Mouse (Mus musculus): ENCODE measurements at regions not wholly inside any gene's neighbourhood (a gene's known extent, or its start where the extent isn't known, plus 50 kb on each side); places are given as distances from the start of the nearest gene placed in this dataset.
A peak's percentile ranks its signal among the peaks of the same experiment; 100 is the strongest.

DNA sequence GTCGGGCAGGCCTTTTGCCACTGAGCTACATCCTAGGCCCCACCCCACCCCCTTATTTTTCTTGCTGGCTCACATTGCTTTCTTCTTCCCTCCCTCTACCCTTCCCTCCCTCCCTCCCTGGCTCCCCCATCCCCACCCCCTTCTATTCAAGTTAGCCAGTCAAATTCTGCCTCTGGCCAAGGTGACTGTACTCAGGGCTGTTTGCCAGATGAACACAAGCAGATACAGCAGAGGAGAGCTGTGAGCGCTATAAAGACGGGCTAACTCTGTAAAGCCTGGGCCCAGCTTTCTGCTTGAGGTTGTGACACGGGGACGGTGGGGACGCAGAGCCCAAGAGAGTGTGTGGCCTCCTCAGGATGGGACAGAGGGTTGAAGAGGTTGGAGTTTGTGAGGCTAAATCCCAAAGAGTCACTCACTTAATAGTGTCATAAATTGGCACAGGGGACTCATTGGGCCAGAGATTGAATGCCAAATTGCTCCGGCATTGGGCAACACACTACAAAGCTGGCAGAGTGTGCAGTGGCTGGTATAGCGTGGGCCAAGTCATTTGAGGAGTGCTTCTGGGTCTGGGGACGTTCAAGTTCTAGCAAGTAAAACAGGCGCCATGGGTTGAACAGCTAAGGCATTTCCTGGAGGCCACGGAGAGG lies 110.8 kb downstream of the 2410131K14Rik start:
- no peak for TF ChIP-seq CTCF (IDR thresholded peaks at IDR 0.05)
- peak; percentile 41 for DNase-seq
- Histone ChIP-seq H3K4me3 (no peak overlapping the region), H3K27ac (no peak overlapping the region)
- intact Hi-C loops (cut with DNase I): no loop called here

GRCm38 (mm10) chr5:118359646-118360373 lies 114.8 kb downstream of the 2410131K14Rik start:
- intact Hi-C loops (cut with DNase I): no loop called here
- DNase-seq: no peak
- H3K4me3 ChIP-seq: no peak overlapping the region
- TF ChIP-seq CTCF (IDR thresholded peaks at IDR 0.05): no peak
- no peak overlapping the region for H3K27ac ChIP-seq

DNA sequence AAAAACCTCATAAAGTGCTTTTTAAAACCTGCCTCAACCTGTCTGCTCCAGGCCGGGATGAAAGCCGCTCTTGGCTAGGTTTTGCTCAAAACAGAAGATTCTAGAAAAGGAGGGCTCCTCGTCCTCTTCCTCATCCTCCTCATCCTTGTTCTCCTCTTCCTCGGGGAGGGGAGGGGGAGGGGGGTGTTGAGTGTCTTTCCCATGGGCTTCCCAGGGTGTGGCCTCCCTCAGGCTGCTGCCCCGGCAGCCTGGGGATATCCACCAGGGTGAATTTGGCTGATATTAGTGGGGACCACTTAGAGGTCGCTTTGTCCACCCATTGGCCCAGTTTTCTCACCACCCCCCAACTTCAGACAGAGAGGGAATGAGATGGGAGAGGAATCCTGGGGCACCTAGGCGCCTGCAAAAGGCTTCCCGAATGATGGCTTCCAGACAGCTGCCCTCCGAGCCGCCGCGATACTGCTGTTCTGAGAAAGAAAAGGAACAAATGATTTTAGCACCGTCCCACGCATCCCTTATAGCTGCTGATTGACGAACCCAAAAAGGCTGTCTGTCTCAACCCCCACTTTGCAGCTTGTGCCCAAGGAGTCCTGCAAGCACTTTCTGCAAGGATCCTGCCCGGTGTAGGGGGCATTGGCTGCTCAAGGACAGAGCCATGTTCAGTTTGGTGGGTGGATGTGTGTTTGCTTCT lies 115.5 kb downstream of the 2410131K14Rik start:
- TF ChIP-seq CTCF (IDR thresholded peaks at IDR 0.05): no peak
- H3K27ac ChIP-seq: no peak overlapping the region
- intact Hi-C loops (cut with DNase I): no loop called here
- DNase-seq: no peak
- H3K4me3 ChIP-seq: no peak overlapping the region

DNA sequence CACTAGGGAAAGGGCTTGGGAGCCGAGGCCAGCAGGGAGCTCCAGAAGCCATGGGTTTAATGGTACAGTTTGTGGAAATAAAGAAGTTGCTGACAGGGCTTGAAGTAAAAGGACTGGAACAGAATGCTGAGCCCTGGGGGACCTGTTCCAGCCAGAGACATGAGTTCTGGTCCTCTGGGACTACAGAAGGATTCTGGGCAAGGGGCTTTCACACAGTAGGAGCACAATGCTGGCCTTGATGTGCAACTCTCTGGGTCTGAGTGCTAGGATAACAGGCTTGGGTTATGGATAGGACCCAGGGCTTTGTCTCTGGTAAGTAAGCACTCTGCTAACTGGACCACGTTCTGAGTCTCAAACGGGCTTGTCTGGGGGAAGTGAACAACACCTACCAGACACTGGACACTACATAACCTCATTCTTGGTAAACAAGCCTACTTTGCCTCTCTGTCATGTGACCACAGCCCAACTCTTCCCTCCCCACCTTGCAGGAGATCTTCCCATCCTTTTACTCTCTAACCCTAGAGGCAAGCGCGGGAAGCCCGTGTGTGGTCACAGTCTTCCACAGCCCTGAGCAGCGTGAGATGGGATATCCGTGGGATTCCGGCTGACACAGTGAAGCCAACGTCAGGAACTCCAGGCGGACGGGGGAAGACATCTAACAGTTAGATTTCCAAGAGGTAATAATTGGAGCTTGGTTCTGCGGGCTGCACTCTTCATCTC lies 116.3 kb downstream of the 2410131K14Rik start:
- no peak overlapping the region for H3K4me3 ChIP-seq
- no peak for DNase-seq
- intact Hi-C loops (cut with DNase I): no loop called here
- TF ChIP-seq CTCF (IDR thresholded peaks at IDR 0.05): no peak
- no peak overlapping the region for H3K27ac ChIP-seq

GRCm38 (mm10) chr5:118361853-118362406 lies 116.9 kb downstream of the 2410131K14Rik start:
- H3K4me3 ChIP-seq: no peak overlapping the region
- no peak for TF ChIP-seq CTCF (IDR thresholded peaks at IDR 0.05)
- intact Hi-C loops (cut with DNase I): no loop called here

GRCm38 (mm10) chr5:118362738-118363137 lies 117.7 kb downstream of the 2410131K14Rik start:
- no peak for DNase-seq
- Histone ChIP-seq H3K4me3 (no peak overlapping the region), H3K27ac (no peak overlapping the region)
- TF ChIP-seq CTCF (IDR thresholded peaks at IDR 0.05): no peak
- intact Hi-C loops (cut with DNase I): no loop called here

More at GRCm38 (mm10) chr5:118361853-118362406, 116.9 kb downstream of the 2410131K14Rik start:
- DNase-seq: no peak
- no peak overlapping the region for H3K27ac ChIP-seq

DNA sequence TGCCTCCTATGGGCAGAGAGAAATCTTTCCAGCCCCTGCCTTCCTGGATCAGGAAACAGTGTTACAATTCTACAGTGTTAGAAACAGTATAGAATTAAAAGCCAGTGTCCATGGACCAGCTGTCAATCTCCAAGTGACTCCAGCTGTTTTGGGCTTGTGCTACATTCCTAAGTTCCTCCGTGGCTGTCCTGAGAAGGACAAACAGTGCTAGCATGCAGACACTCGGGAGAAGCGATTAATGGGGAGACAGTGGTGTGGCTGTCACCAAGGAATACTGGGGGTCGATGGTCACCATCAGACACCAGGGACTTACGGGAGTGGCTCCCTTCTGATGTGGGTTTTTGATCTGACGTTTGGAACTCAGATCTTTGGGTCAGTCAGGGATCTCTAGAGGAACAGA lies 118.1 kb downstream of the 2410131K14Rik start:
- TF ChIP-seq CTCF (IDR thresholded peaks at IDR 0.05): no peak
- Histone ChIP-seq H3K27ac (no peak overlapping the region), H3K4me3 (no peak overlapping the region)
- DNase-seq: no peak
- intact Hi-C loops (cut with DNase I): no loop called here

DNA sequence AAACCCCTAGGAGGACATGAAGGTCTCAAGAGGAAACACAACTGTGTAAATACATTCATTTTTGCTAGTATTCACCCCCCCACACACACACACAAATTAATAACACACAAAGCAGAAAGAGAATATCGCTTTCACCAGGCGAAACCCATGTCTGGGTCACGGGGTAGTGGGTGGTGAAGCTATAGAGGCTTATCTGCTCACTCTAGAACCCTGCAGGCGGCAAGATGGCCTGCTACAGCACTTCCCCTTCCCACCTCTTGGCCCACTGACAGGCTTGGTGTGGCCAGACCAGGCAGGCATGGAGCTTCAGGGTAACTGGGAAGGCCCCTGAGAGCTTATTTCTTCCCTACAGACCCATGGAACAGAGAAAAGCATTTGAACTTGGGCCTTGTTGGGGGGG lies 119.6 kb downstream of the 2410131K14Rik start:
- no peak for TF ChIP-seq CTCF (IDR thresholded peaks at IDR 0.05)
- no peak for DNase-seq
- Histone ChIP-seq H3K27ac (no peak overlapping the region), H3K4me3 (no peak overlapping the region)
- intact Hi-C loops (cut with DNase I): no loop called here

GRCm38 (mm10) chr5:118365196-118365595 lies 120.2 kb downstream of the 2410131K14Rik start:
- Histone ChIP-seq H3K27ac (no peak overlapping the region), H3K4me3 (no peak overlapping the region)
- intact Hi-C loops (cut with DNase I): no loop called here
- TF ChIP-seq CTCF (IDR thresholded peaks at IDR 0.05): no peak
- no peak for DNase-seq

DNA sequence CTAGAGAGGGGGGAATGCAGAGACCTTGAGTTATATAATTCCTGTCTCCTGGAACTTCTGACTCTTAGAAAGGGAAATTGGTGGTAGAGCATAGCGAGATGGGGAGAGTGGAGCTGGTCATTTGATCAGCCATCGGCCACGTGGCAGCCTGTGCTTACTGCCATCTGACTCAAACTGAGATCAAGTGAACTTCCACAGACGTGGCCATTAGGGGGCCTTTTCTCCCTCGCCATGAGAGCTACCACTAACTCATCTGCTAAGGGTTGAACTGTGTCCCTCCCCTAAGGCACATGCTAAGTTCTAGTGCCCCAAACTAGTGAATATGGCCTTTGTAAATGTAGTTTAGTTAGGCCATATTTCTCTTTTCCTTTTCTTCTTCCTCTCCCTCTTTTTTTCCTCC lies 120.6 kb downstream of the 2410131K14Rik start:
- intact Hi-C loops (cut with DNase I): no loop called here
- peak; percentile 23; the same call in 1 of the 2 replicates for TF ChIP-seq CTCF (IDR thresholded peaks at IDR 0.05)
- no peak overlapping the region for H3K27ac ChIP-seq
- H3K4me3 ChIP-seq: no peak overlapping the region
- no peak for DNase-seq

GRCm38 (mm10) chr5:118367047-118367446 lies 122.0 kb downstream of the 2410131K14Rik start:
- DNase-seq: peak; percentile 50
- TF ChIP-seq CTCF (IDR thresholded peaks at IDR 0.05): no peak
- Histone ChIP-seq H3K27ac (peak overlapping the region; percentile 76), H3K4me3 (no peak overlapping the region)
- intact Hi-C loops (cut with DNase I): no loop called here

DNA sequence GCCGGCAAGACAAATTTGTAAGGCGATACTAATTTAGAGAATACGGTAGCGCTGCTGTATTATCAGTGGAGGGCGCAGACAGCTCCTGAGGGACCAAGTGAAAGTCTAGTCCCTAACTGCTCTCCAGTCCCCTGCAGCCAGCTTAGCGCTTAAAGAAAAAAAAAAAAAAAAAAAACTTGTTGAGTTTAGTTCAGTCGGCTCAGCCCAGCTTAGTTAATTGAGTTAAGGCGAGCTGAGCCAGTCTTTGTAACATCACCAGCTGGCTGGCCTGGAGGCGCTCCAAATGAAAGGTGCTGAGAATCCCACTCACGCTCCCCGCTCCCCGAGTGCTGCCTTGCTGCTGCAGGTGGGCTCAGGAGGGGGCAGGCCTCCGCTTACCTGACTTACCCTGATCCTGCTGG lies 128.6 kb downstream of the 2410131K14Rik start:
- 0 out of 2 replicates have a peak overlapping the region, but pooled peaks have one; percentile 0 for H3K4me3 ChIP-seq
- DNase-seq: peak; percentile 46
- no peak overlapping the region for H3K27ac ChIP-seq
- intact Hi-C loops (cut with DNase I): no loop called here
- no peak for TF ChIP-seq CTCF (IDR thresholded peaks at IDR 0.05)

Measured in gastrocnemius, adult 2 months (tissue).